Mouse (Mus musculus) G1E-ER4 (cell line): ENCODE data around the gene Kcnma1. TPM values are rescaled to one million over a fixed set of nuclear protein-coding genes. Genes with fewer than 3 reads are reported as not detected.

ENCODE experiments used
- GATA1 ChIP-seq: IDR thresholded peaks from one replicate; pipeline ENCODE4 v1.8.0; 2012; ENCODE audit warnings: low read length, inconsistent platforms
- polyA plus RNA-seq: library from polyadenylated mRNA; stranded (reverse); fragments of >175 nt; gene quantifications from 2 replicates; pipeline ENCODE4 v1.2.3, GENCODE M21; 2012

Gene Kcnma1
- polyA plus RNA-seq, 1 experiment = not detected

DNA sequence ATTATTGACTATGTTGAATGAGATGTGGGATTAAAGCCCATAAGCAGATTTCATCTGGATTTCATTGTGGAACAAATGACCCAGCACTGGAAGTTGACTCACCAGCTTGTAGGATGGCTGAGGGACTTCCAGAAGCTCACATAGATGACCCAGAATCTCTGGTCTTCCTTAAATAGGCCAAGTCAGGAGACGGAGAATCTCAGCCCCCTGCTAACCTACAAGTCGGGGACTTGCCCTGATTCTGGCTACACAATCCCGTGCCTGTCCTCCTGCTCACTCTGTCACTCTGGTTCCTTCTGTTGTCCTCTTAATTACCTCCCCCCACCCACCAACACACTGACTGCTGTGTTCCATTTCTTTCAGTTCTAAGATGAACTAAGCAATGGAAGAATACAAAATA, 474.7 kb downstream of the Kcnma1 start:
- no peak for TF ChIP-seq GATA1

DNA sequence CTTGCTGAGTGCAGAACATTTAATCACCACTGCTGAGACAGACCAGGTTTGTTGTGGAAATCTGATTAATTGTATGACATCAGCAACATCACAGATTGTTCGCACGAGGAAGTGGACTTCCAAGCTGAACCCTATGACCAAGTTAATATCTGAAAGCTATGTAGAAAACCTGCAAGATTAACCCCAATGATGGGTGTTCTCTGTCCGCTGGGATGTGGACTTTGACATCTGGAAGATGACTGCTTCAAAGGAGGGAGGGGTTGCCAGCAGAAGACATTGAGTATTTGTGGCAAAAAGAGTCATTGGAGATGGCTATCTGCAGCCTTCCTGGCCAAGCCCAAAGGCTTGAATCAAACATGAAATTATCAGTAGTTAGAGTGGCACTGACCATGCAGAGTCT, 480.9 kb downstream of the Kcnma1 start:
- no peak for TF ChIP-seq GATA1

DNA sequence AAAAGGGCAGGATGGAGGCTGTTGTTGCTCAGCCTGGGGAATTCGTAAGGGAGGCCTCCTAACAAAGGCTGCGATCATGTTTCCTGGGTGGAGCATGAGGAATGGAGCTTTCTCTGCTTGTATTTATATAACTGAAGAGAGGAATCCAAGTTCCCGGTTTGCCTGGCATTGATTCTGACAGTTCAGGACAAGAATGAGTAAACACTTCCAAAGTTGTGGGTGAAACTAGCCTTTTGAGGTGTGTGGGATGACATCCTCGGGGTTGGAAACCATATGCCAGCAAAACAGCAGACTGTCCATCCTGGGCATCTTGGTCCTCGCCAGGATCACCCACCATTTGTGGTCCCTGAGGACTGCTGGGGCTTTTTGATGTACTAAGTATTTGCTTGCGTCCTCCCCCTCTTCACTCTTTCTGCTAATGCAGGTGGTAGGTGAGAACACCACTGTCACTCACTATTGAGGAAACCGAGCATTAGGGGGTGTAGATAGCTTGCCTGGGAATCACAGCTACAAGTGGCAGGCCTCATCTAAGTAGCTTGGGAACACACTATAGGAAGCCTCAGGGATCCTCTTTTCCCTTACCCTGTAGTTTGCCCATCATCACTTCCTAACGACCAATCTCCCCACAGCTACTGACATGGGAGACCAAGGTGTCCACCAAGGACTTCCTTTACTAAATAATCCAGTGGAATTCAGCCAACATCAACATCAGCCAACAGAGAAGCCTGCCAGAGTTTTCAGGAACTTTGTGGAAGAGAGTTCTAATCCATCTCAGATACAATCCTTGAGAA, 482.4 kb downstream of the Kcnma1 start:
- no peak for TF ChIP-seq GATA1

DNA sequence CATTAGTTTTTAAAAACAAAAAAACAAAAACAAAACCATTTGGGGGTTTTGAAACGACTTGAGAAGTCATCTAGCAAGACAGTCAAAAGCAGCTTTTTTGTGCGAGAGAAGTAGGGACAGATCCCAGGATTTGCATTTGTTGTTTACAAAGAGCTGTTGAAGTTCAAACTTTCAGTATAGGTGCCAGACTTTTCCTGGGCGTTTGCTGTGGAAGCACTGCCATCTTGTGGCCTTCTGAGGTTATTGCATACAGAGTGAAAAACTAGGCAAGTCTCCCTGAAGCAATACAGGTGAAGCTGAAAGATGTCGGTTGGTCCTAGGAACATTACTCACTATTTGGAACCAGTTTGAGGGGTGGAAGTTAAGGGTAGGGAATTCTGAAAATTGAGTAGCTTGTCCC, 484.6 kb downstream of the Kcnma1 start:
- no peak for TF ChIP-seq GATA1

DNA sequence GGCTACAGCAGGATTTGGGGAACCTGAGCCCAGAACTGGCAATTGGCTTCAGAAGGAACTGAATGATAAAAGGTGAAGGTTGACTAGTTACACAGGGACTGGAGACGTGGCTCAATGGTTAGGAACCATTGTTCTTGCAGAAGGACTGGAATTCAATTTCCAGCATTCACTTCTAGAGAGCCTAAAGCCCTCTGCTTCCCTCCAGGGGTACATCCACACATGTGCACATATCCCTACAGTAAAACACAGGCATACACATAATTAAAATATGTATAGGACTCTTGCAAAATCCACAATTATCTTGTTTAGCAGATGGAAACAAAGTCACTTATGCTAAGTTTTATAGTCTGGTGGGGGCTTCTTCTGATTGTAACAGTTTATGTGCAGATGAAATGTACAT, 485.1 kb downstream of the Kcnma1 start:
- no peak for TF ChIP-seq GATA1

DNA sequence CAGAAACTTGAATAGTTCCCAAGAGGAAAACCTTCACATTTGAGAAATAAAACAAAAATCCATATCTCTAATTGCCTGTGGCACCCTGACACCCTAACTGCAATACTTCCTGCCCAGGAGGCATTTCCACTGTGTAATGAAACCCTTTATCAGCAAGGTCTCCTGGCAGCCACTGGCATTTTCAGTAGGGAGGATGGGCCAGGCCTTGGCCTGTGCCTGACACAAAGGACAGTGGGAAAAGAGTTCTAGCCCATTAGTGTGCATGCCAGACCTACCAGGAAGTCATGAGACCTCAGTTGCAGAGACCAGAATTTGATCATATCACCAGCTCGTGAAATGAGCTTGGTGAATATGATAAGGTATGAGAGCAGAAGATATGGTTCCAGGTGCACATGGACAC, 488.4 kb downstream of the Kcnma1 start:
- no peak for TF ChIP-seq GATA1

DNA sequence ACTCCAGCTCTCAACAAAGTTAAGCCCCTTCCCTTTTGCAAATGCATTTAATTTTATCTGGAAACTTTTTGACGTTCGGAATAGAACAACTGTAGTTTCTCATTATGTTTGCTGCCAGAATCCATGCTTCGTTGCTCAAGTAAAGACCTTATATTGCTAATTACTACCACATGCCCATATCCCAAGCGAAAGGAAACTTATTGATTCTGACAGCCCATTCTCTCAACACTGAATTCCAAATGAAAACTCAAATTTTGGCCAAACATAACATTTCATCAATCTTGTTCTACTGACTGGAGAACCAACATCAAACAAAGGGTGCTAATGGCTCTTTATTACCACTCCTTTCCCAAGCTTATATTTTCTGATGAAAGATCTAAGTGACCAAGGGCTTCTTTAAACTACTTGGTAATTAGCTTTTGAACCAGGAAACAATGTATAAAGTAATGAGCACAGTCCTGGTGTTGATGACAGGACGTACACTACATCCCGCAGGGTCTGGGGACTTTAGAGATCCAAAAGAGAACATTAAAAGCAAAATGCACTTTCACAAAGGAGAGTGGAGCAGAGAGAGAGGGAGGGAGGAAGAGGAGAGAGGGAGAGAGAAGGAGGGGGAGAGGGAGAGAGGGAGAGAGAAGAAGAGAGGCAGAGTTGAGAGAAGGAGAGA, 490.3 kb downstream of the Kcnma1 start:
- TF ChIP-seq GATA1 = no peak

DNA sequence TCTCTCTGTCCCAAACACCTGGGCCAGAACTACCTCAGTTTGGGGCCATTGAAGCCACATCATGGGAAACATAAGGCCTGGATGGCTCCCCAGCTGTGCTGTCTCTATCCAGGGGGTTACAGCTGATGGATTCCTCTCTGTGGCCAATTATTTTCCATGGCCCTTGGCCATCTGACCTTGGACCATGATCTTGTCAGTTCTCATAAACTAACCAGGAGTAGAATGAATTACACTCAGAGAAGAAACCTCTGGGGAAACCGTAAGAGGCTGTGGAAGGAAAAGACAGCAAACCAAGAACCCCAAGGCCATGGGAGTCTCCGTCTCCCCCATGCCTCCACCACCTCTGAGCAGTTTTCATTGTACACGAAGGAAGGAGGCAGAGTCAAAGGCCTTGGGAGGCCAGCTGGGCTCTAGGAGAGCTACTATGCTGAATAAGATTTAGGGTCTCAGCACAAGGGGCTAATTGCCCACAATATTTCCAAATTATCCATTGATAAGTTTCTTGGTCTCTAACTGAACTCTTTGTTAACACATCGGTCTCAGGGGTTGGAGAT, 491.6 kb downstream of the Kcnma1 start:
- TF ChIP-seq GATA1 = no peak

DNA sequence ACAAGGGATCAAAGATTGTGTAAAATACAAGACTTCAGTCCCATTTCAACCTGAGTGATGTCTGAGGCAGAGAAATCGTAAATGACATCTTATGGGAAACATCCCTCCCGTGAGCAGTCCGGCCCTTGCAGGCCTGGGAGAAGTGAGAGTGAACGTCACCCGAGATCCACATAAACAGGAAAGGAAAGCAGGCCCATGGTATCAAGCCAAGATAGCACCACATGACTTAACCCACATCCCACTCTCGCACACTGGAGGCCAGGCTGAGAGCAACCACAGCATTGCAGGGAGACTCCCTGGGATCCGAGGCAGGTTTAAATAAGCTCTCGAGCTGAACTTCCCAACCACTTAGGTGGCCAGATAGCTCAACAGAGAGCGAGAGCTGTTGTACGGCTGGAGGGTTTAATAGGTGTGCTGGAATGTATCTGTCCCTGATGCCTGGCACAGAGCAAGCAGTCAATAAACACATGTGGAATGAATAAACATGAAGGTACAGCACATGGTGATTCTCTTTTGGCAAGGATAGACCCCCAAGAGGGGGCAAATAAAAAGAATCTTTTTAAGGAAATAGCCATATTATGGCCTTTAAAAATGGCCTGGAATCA, 493.1 kb downstream of the Kcnma1 start:
- TF ChIP-seq GATA1 = no peak

DNA sequence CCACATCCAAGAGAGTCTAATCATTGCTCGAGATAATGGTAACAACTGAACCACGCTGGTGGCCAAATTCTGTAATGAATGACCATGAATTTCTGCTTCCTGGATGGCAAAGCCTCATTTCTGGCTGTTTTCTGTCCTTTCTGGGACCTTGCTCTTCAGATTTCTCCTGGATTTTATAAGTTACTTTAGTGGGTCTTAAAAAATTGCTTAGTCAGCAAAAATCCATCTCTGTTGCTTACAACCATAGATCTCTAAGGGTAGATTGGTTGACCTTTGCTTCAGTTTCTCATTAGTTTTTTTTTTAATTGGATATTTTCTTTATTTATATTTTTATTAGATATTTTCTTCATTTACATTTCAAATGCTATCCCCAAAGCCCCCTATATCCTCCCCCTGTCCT, 496.9 kb downstream of the Kcnma1 start:
- no peak for TF ChIP-seq GATA1

DNA sequence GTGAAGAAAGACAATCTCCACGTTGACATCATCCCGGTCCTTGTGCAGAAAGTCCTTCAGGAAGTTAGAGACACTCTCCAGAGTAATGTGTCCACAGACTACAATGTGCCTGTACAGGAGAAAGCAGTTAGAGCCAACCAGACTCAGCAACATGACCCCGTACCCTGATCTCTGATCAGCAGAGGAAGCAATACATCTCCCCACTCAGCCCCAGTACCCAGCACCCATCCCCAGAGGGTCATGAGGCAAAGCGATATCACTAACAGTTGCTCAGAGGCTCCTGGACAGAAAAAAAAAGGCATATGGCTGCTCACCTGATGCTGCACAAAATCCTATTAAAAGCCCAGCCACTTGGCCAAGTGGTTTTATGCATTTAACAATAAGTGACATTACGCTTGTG, 504.5 kb downstream of the Kcnma1 start:
- TF ChIP-seq GATA1 = no peak

DNA sequence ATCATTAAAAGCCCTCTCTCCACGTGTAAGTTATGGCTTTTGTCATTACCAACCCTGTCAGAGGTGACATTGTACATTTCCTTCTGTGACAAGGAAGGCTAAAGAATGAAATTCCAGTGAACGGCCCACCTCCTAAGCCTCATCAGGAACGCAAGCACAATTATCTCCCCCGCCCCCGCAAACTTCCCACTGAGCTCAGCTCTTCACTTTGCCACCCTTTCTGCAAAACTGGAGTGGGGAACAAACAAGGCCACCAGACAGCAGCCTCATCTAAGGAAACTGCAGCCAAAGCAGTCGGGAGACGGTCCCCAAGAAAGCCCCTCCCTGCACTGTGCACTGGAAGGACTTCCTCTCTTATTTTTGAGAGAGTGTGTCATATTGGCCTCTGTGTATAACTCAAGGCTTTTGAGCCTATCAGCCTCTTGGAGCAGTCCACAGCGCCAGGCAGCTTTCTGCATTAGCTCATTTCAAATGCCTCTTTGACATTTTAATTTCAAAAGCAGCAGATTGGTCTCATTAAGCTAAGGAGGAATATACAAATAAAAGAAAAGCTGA, 512.0 kb downstream of the Kcnma1 start:
- TF ChIP-seq GATA1 = no peak

DNA sequence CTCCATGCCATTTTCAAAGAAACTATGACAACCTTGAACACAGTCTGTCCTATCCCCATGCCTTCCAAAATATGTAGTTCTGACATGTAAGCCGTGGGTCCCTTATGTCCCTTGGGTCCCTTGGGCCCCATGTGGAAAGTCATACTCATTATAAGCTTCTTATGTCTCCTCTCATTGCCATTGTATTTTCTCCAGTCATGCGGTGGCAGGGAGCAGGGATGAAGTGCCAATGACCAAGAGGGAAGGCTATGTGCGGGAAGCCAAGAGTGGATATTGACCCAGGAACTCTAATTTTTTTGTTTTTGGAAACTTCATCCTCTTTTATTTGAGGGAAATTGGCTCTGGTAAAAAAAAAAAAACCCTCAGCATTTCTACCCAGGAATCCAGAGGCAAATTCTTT, 517.5 kb downstream of the Kcnma1 start:
- TF ChIP-seq GATA1 = no peak

DNA sequence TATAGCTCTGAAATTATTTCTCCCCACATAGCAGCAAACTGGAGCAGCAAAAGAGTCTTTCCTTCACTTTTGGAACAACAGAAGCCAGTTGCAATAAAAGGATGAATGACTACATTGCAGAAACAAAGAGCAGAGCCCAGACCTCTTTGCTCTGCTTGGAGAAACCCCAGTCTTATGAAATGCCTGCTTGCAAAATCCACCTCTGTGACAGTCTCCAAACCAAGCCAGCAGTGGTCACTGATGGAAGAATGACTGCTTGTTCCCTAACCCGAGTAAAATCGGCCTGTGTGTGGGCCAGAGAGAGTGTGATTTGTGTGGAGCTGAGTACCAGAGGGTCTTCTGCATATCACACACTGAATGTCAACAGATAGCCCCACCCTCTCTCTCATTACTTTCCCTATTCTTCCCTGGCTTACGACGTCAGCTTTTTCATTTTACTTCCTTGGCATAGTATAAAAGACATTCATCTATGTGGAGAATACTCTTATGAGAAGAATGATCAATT, 518.0 kb downstream of the Kcnma1 start:
- no peak for TF ChIP-seq GATA1

DNA sequence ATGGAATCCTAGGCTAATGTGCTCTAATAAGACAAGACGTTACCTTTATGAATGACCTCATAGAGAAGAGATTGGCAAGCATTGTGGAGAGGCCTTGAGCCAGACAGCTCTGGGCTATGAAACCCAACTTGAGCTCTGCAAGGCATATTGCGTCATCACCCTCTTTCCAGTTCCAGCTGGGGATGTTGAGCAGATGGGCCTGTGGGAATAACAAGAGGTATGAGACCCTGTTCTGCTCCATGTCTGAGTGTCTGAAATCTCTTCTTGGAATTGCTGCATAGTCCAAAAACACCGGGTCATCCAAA, 519.8 kb downstream of the Kcnma1 start:
- no peak for TF ChIP-seq GATA1
